Mouse (Mus musculus) myocyte (in vitro differentiated cells): ENCODE measurements around the gene Gmds. TPM values are rescaled to one million over a fixed set of nuclear protein-coding genes. Genes with fewer than 3 reads are reported as not detected.

Experiments
- H3K27me3 ChIP-seq: one replicate; pipeline ENCODE4 v1.6.1; 2011; ENCODE audit not compliant: control insufficient read depth, insufficient read depth, insufficient read length
- H3K36me3 ChIP-seq: one replicate; pipeline ENCODE4 v1.6.1; 2011; ENCODE audit not compliant: control insufficient read depth, insufficient read depth
- H3K4me2 ChIP-seq: one replicate; pipeline ENCODE4 v1.6.1; 2011; ENCODE audit warnings: low read depth, control low read depth
- H3K4me3 ChIP-seq: one replicate; pipeline ENCODE4 v1.5.1; 2011; ENCODE audit warnings: mild to moderate bottlenecking, control low read depth, moderate library complexity
- H3K79me2 ChIP-seq: one replicate; pipeline ENCODE4 v1.6.1; 2011; ENCODE audit not compliant: control insufficient read depth, insufficient read depth
- H3ac ChIP-seq: one replicate; pipeline ENCODE4 v1.6.1; 2011; ENCODE audit not compliant: control insufficient read depth, insufficient read length
- CEBPB ChIP-seq: IDR thresholded peaks from 2 replicates; pipeline ENCODE4 v1.6.1; 2011; ENCODE audit warnings: mild to moderate bottlenecking, moderate library complexity; ENCODE audit not compliant: poor library complexity, insufficient read depth, severe bottlenecking
- E2F4 ChIP-seq: IDR thresholded peaks from one replicate; pipeline ENCODE4 v1.6.1; 2011; ENCODE audit warnings: mild to moderate bottlenecking, control low read depth, moderate library complexity; ENCODE audit not compliant: insufficient read depth
- MAX ChIP-seq: IDR thresholded peaks from one replicate; pipeline ENCODE4 v1.6.1; 2011; ENCODE audit warnings: low read depth, mild to moderate bottlenecking, control low read depth
- MYOD1 ChIP-seq, 3 experiments: IDR thresholded peaks; one replicate each; pipeline ENCODE4 v1.6.1; 2011; ENCODE audit warnings: control low read depth in 2 of 3, low read depth in 2 of 3, mild to moderate bottlenecking in 2 of 3, moderate library complexity in 1 of 3; ENCODE audit not compliant: insufficient read length in 2 of 3, control insufficient read depth in 1 of 3
- MYOG ChIP-seq, 3 experiments: IDR thresholded peaks; one replicate each; pipeline ENCODE4 v1.6.1; 2011; ENCODE audit warnings: control low read depth in 2 of 3, low read depth in 2 of 3, mild to moderate bottlenecking in 2 of 3; ENCODE audit not compliant: insufficient read length in 2 of 3, control insufficient read depth in 1 of 3, insufficient read depth in 1 of 3
- POLR2A ChIP-seq: IDR thresholded peaks from one replicate; pipeline ENCODE4 v1.6.1; 2011; ENCODE audit warnings: low read depth, mild to moderate bottlenecking, control low read depth, moderate library complexity; ENCODE audit not compliant: insufficient read length
- POLR2AphosphoS2 ChIP-seq: IDR thresholded peaks from one replicate; pipeline ENCODE4 v1.6.1; 2011; ENCODE audit warnings: low read depth, control low read depth; ENCODE audit not compliant: insufficient read length
- REST ChIP-seq: IDR thresholded peaks from one replicate; pipeline ENCODE4 v1.6.1; 2011; ENCODE audit warnings: mild to moderate bottlenecking, control low read depth, moderate library complexity; ENCODE audit not compliant: insufficient read depth, insufficient read length
- SRF ChIP-seq: IDR thresholded peaks from one replicate; pipeline ENCODE4 v1.6.1; 2011; ENCODE audit warnings: low read depth; ENCODE audit not compliant: control insufficient read depth, insufficient read length
- TCF12 ChIP-seq: IDR thresholded peaks from one replicate; pipeline ENCODE4 v1.6.1; 2011; ENCODE audit warnings: mild to moderate bottlenecking, control low read depth; ENCODE audit not compliant: poor library complexity, insufficient read depth, severe bottlenecking
- TCF3 ChIP-seq: IDR thresholded peaks from one replicate; pipeline ENCODE4 v1.6.1; 2011; ENCODE audit warnings: low read depth, control low read depth; ENCODE audit not compliant: insufficient read length
- USF1 ChIP-seq: IDR thresholded peaks from one replicate; pipeline ENCODE4 v1.6.1; 2011; ENCODE audit warnings: low read depth, mild to moderate bottlenecking, control low read depth, moderate library complexity
- polyA plus RNA-seq: library from polyadenylated mRNA; unstranded; fragments of >200 nt; fragmentation: generic; extraction: Trizol; gene quantifications from one replicate; pipeline ENCODE4 v1.2.1, GENCODE M21; 2012; ENCODE audit warnings: missing spikeins

Gene Gmds
- polyA plus RNA-seq, 1 experiment = 13.1 TPM

GRCm38 (mm10) chr13:32053587-32053986, 285.0 kb downstream of the Gmds start:
- Histone ChIP-seq H3K4me3 (no peak overlapping the region), H3K27me3 (no peaks in the 10 kb centered on the region), H3K79me2 (no peaks in the 10 kb centered on the region), H3K4me2 (no peak overlapping the region), H3K36me3 (no peaks in the 10 kb centered on the region), H3ac (no peak overlapping the region)
- TF ChIP-seq REST (no peak), E2F4 (no peak), TCF3 (no peak), POLR2A (no peak), SRF (no peak), CEBPB (no peak), MYOD1 (IDR thresholded peaks at IDR 0.05; ENCODE audit: control insufficient read depth in 1 of 3, insufficient read length in 2 of 3, low read depth in 2 of 3) (no peak), MYOG (IDR thresholded peaks at IDR 0.05; ENCODE audit: control insufficient read depth in 1 of 3, insufficient read depth in 1 of 3, insufficient read length in 2 of 3, low read depth in 2 of 3) (no peak), POLR2AphosphoS2 (no peak), USF1 (no peak), MAX (no peak), TCF12 (no peak)

GRCm38 (mm10) chr13:32047980-32048959, 290.3 kb downstream of the Gmds start:
- Histone ChIP-seq H3K36me3 (no peaks in the 10 kb centered on the region), H3K4me3 (no peak overlapping the region), H3ac (no peak overlapping the region), H3K4me2 (no peak overlapping the region), H3K79me2 (no peaks in the 10 kb centered on the region), H3K27me3 (no peaks in the 10 kb centered on the region)
- TF ChIP-seq REST (no peak), MAX (no peak), CEBPB (no peak), POLR2A (no peak), POLR2AphosphoS2 (no peak), SRF (no peak), USF1 (no peak), TCF3 (no peak), MYOD1 (IDR thresholded peaks at IDR 0.05; ENCODE audit: control insufficient read depth in 1 of 3, insufficient read length in 2 of 3, low read depth in 2 of 3) (no peak), E2F4 (no peak), MYOG (IDR thresholded peaks at IDR 0.05; ENCODE audit: control insufficient read depth in 1 of 3, insufficient read depth in 1 of 3, insufficient read length in 2 of 3, low read depth in 2 of 3) (no peak), TCF12 (no peak)

GRCm38 (mm10) chr13:32046961-32047360, 291.6 kb downstream of the Gmds start:
- Histone ChIP-seq H3K79me2 (no peaks in the 10 kb centered on the region), H3ac (no peak overlapping the region), H3K36me3 (no peaks in the 10 kb centered on the region), H3K4me2 (no peak overlapping the region), H3K4me3 (no peak overlapping the region), H3K27me3 (no peaks in the 10 kb centered on the region)
- TF ChIP-seq MAX = no peak
- no peak for TF ChIP-seq MYOG (IDR thresholded peaks at IDR 0.05; ENCODE audit: control insufficient read depth in 1 of 3, insufficient read depth in 1 of 3, insufficient read length in 2 of 3, low read depth in 2 of 3)
- TF ChIP-seq USF1 = no peak
- no peak for TF ChIP-seq REST
- TF ChIP-seq CEBPB = no peak
- no peak for TF ChIP-seq POLR2A
- TF ChIP-seq TCF12 = no peak
- no peak for TF ChIP-seq MYOD1 (IDR thresholded peaks at IDR 0.05; ENCODE audit: control insufficient read depth in 1 of 3, insufficient read length in 2 of 3, low read depth in 2 of 3)
- no peak for TF ChIP-seq SRF
- no peak for TF ChIP-seq TCF3
- no peak for TF ChIP-seq E2F4
- TF ChIP-seq POLR2AphosphoS2 = no peak

GRCm38 (mm10) chr13:32042748-32043147, 295.8 kb downstream of the Gmds start:
- no peaks in the 10 kb centered on the region for H3K79me2 ChIP-seq
- TF ChIP-seq MYOD1 (IDR thresholded peaks at IDR 0.05; ENCODE audit: control insufficient read depth in 1 of 3, insufficient read length in 2 of 3, low read depth in 2 of 3) = no peak
- no peak for TF ChIP-seq POLR2AphosphoS2
- TF ChIP-seq SRF = no peak
- no peak for TF ChIP-seq MAX
- no peak for TF ChIP-seq TCF3
- no peak for TF ChIP-seq TCF12
- no peak for TF ChIP-seq MYOG (IDR thresholded peaks at IDR 0.05; ENCODE audit: control insufficient read depth in 1 of 3, insufficient read depth in 1 of 3, insufficient read length in 2 of 3, low read depth in 2 of 3)
- TF ChIP-seq E2F4 = no peak
- TF ChIP-seq USF1 = no peak
- H3K4me2 ChIP-seq = peak overlapping the region; percentile 38
- H3ac ChIP-seq = no peak overlapping the region
- H3K4me3 ChIP-seq = no peak overlapping the region
- no peaks in the 10 kb centered on the region for H3K36me3 ChIP-seq
- H3K27me3 ChIP-seq = no peaks in the 10 kb centered on the region
